Mouse (Mus musculus): Measurements from ENCODE around the gene Lamc1. TPM values are rescaled to one million over a fixed set of nuclear protein-coding genes. Genes with fewer than 3 reads are reported as not detected.
"Not testable (repeated sequence)": the region's sequence is repeated elsewhere in the genome, so short reads cannot be mapped to it uniquely, and the experiment has no call there.

Lamc1 gene
- polyA plus RNA-seq, 1 experiment from 2014 or later = 37.0 TPM

- not testable (repeated sequence) for H3K4me2 ChIP-seq (ENCODE audit: low read depth); H3K27me3 ChIP-seq (ENCODE audit: control insufficient read depth, insufficient read depth, low read length); H3K36me3 ChIP-seq (ENCODE audit: control insufficient read depth, insufficient read depth, low read length); H3K9me3 ChIP-seq (ENCODE audit: control insufficient read depth, low read length); ATAC-seq (ENCODE audit: insufficient read depth, low FRiP score, low TSS enrichment); H3K4me3 ChIP-seq (ENCODE audit: low read depth, low read length); DNase-seq (ENCODE audit: low spot score); H3K27ac ChIP-seq (ENCODE audit: low read depth, low read length); H3K9ac ChIP-seq (ENCODE audit: low read length); H3K4me1 ChIP-seq (ENCODE audit: control insufficient read depth, insufficient read depth, low read length)
- WGBS = 84% methylated on average over 4 of the region's 4 CpGs
Measured at GRCm38 (mm10) chr1:153297774-153298363, 34.7 kb downstream of the Lamc1 start.

DNA sequence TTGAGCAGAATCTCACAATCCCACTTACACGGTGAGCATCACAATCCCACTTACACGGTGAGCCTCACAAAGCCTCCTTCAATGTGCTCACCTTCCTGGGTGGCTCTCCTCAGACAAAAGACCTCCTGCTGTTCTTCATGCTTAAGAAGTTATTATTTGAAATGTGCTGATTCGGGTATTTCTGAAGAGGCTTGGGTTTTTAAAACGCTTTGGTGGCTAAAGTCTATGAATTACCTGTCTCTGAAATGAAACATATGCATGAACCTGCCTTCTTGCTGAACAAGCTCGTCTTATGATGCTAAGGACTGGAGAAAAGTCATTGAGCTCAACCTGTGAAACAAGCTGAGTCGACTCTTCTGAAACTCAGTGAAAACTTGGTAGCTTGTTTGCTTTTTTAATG lies 36.6 kb downstream of the Lamc1 start:
- 81% methylated on average over 6 of the region's 6 CpGs for WGBS
- H3K36me3 ChIP-seq (ENCODE audit: control insufficient read depth, insufficient read depth, low read length) = no peaks in the 10 kb centered on the region
- no peak overlapping the region for H3K4me2 ChIP-seq (ENCODE audit: low read depth)
- ATAC-seq (ENCODE audit: insufficient read depth, low FRiP score, low TSS enrichment) (no peak), DNase-seq (ENCODE audit: low spot score) (no peak)
- H3K27me3 ChIP-seq (ENCODE audit: control insufficient read depth, insufficient read depth, low read length) = no peaks in the 10 kb centered on the region
- H3K4me3 ChIP-seq (ENCODE audit: low read depth, low read length) = no peak overlapping the region
- H3K9ac ChIP-seq (ENCODE audit: low read length) = no peak overlapping the region
- peaks cover 8% of the 10 kb centered on the region; the same call in 1 of the 2 replicates for H3K4me1 ChIP-seq (ENCODE audit: control insufficient read depth, insufficient read depth, low read length)
- no peaks in the 10 kb centered on the region for H3K9me3 ChIP-seq (ENCODE audit: control insufficient read depth, low read length)
- H3K27ac ChIP-seq (ENCODE audit: low read depth, low read length) = no peak overlapping the region

DNA sequence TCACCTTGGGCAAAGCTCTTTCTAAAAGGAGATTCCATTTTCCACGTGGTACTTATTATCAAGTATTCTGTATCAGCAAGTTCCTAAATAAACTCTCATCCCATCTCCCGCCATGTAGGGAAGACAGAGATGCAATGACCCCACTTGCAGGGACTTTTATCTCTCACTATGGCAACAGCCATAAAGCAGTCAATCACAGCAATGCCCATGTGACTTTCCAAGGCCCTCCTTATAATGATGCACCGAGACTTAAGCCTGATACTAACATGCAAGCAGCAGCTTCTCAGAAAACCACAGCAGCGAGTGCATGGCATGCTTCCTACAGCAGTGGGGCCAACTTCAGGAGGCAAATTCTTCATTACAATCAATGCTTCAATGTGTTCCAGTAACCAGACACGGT lies 39.7 kb downstream of the Lamc1 start:
- Histone ChIP-seq H3K4me1 (ENCODE audit: control insufficient read depth, insufficient read depth, low read length) (peaks cover 8% of the 10 kb centered on the region; the same call in 1 of the 2 replicates), H3K27me3 (ENCODE audit: control insufficient read depth, insufficient read depth, low read length) (no peaks in the 10 kb centered on the region), H3K9me3 (ENCODE audit: control insufficient read depth, low read length) (no peaks in the 10 kb centered on the region), H3K36me3 (ENCODE audit: control insufficient read depth, insufficient read depth, low read length) (no peaks in the 10 kb centered on the region), H3K4me3 (ENCODE audit: low read depth, low read length) (no peak overlapping the region), H3K9ac (ENCODE audit: low read length) (no peak overlapping the region), H3K27ac (ENCODE audit: low read depth, low read length) (no peak overlapping the region), H3K4me2 (ENCODE audit: low read depth) (no peak overlapping the region)
- 68% methylated on average over 5 of the region's 5 CpGs for WGBS
- ATAC-seq (ENCODE audit: insufficient read depth, low FRiP score, low TSS enrichment) (no peak), DNase-seq (ENCODE audit: low spot score) (no peak)

DNA sequence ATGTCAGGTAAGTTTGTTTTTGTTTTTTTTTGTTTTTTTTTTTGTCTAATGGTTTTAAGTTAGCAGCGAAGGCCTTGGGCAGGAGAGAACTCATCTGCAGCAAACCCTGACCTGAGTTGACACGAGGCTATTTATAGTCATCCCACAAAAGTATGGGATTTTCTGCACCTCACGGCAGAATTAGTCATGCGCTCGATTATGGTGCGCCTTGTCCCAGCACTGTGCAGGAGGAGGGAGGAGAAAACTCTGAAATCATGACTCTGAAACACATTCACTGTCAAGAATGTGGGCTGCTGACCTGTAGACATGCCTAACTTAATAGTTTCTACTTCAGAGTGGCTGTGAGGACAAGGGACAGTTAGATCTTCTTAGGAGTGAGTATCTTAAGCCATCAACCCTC lies 40.4 kb downstream of the Lamc1 start:
- WGBS = 69% methylated on average over 6 of the region's 6 CpGs
- ATAC-seq (ENCODE audit: insufficient read depth, low FRiP score, low TSS enrichment) = no peak

DNA sequence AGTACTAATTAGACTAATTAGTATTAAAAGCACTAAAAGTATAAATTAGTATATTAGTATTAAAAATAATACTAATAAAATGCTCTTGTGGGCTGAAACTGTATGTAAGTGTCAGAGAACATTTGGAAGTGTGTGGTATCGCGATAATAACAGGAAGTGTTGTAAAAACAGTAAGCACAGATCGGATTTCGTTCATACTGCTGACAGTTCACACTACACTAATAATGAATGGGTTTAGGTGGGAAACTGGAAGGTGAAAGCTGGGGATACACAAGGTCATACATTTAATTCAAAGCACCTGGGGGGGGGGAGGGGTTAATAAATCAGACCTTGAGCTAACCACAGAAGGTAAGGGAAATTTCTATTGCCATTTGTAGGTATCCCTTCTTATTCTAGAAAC lies 41.2 kb downstream of the Lamc1 start:
- Histone ChIP-seq H3K4me3 (ENCODE audit: low read depth, low read length) (no peak overlapping the region), H3K9ac (ENCODE audit: low read length) (no peak overlapping the region), H3K27ac (ENCODE audit: low read depth, low read length) (no peak overlapping the region), H3K4me2 (ENCODE audit: low read depth) (no peak overlapping the region), H3K4me1 (ENCODE audit: control insufficient read depth, insufficient read depth, low read length) (peaks cover 8% of the 10 kb centered on the region; the same call in 1 of the 2 replicates), H3K9me3 (ENCODE audit: control insufficient read depth, low read length) (no peaks in the 10 kb centered on the region), H3K27me3 (ENCODE audit: control insufficient read depth, insufficient read depth, low read length) (no peaks in the 10 kb centered on the region), H3K36me3 (ENCODE audit: control insufficient read depth, insufficient read depth, low read length) (no peaks in the 10 kb centered on the region)
- ATAC-seq (ENCODE audit: insufficient read depth, low FRiP score, low TSS enrichment) = no peak
- DNase-seq (ENCODE audit: low spot score) = no peak
- 68% methylated on average over 4 of the region's 4 CpGs for WGBS

More for the DNA sequence above, 40.4 kb downstream of the Lamc1 start:
- DNase-seq (ENCODE audit: low spot score) = no peak
- Histone ChIP-seq H3K4me2 (ENCODE audit: low read depth) (no peak overlapping the region), H3K9ac (ENCODE audit: low read length) (no peak overlapping the region), H3K4me1 (ENCODE audit: control insufficient read depth, insufficient read depth, low read length) (peaks cover 8% of the 10 kb centered on the region; the same call in 1 of the 2 replicates), H3K27ac (ENCODE audit: low read depth, low read length) (no peak overlapping the region), H3K4me3 (ENCODE audit: low read depth, low read length) (no peak overlapping the region), H3K9me3 (ENCODE audit: control insufficient read depth, low read length) (no peaks in the 10 kb centered on the region), H3K36me3 (ENCODE audit: control insufficient read depth, insufficient read depth, low read length) (no peaks in the 10 kb centered on the region), H3K27me3 (ENCODE audit: control insufficient read depth, insufficient read depth, low read length) (no peaks in the 10 kb centered on the region)

DNA sequence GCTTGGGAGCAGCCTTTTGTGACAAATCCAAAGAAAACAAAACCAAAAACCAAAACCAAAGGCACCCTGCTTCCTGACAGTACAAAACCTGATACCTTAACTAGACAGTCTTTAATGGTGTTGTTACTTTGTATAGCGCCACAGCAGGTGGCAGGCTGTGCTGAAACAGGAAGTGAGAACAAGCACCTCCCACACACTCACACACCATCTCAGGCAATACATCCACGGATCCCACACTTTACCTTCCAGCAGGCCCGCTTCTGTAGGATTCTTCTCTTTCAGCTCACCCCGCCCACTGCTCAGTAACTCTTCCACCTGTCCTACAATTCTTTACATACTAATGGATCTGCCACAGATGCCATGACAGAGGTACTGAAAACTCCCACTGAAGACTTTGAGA lies 44.6 kb downstream of the Lamc1 start:
- Histone ChIP-seq H3K4me1 (ENCODE audit: control insufficient read depth, insufficient read depth, low read length) (peaks cover 6% of the 10 kb centered on the region; the same call in 1 of the 2 replicates), H3K4me3 (ENCODE audit: low read depth, low read length) (no peak overlapping the region), H3K36me3 (ENCODE audit: control insufficient read depth, insufficient read depth, low read length) (no peaks in the 10 kb centered on the region), H3K9me3 (ENCODE audit: control insufficient read depth, low read length) (no peaks in the 10 kb centered on the region), H3K27ac (ENCODE audit: low read depth, low read length) (no peak overlapping the region), H3K4me2 (ENCODE audit: low read depth) (no peak overlapping the region), H3K9ac (ENCODE audit: low read length) (no peak overlapping the region), H3K27me3 (ENCODE audit: control insufficient read depth, insufficient read depth, low read length) (no peaks in the 10 kb centered on the region)
- no peak for ATAC-seq (ENCODE audit: insufficient read depth, low FRiP score, low TSS enrichment)
- no peak for DNase-seq (ENCODE audit: low spot score)
- WGBS = 82% methylated on average over 4 of the region's 4 CpGs

GRCm38 (mm10) chr1:153287443-153287842 lies 45.1 kb downstream of the Lamc1 start:
- Histone ChIP-seq H3K9ac (ENCODE audit: low read length) (no peak overlapping the region), H3K27me3 (ENCODE audit: control insufficient read depth, insufficient read depth, low read length) (no peaks in the 10 kb centered on the region), H3K36me3 (ENCODE audit: control insufficient read depth, insufficient read depth, low read length) (no peaks in the 10 kb centered on the region), H3K4me1 (ENCODE audit: control insufficient read depth, insufficient read depth, low read length) (peaks cover 2% of the 10 kb centered on the region; the same call in 1 of the 2 replicates), H3K9me3 (ENCODE audit: control insufficient read depth, low read length) (no peaks in the 10 kb centered on the region), H3K4me2 (ENCODE audit: low read depth) (no peak overlapping the region), H3K27ac (ENCODE audit: low read depth, low read length) (no peak overlapping the region), H3K4me3 (ENCODE audit: low read depth, low read length) (no peak overlapping the region)
- no peak for ATAC-seq (ENCODE audit: insufficient read depth, low FRiP score, low TSS enrichment)
- no peak for DNase-seq (ENCODE audit: low spot score)
- WGBS = 90% methylated on average over 5 of the region's 5 CpGs

- Histone ChIP-seq H3K4me3 (ENCODE audit: low read depth, low read length) (no peak overlapping the region), H3K36me3 (ENCODE audit: control insufficient read depth, insufficient read depth, low read length) (no peaks in the 10 kb centered on the region), H3K9me3 (ENCODE audit: control insufficient read depth, low read length) (no peaks in the 10 kb centered on the region), H3K4me1 (ENCODE audit: control insufficient read depth, insufficient read depth, low read length) (no peaks in the 10 kb centered on the region), H3K27ac (ENCODE audit: low read depth, low read length) (no peak overlapping the region), H3K27me3 (ENCODE audit: control insufficient read depth, insufficient read depth, low read length) (no peaks in the 10 kb centered on the region), H3K9ac (ENCODE audit: low read length) (no peak overlapping the region), H3K4me2 (ENCODE audit: low read depth) (no peak overlapping the region)
- WGBS = 89% methylated on average over 9 of the region's 9 CpGs
- peak; percentile 3 for DNase-seq (ENCODE audit: low spot score)
- ATAC-seq (ENCODE audit: insufficient read depth, low FRiP score, low TSS enrichment) = no peak
Measured at GRCm38 (mm10) chr1:153286216-153286615, 46.4 kb downstream of the Lamc1 start.

- Histone ChIP-seq H3K27me3 (ENCODE audit: control insufficient read depth, insufficient read depth, low read length) (no peaks in the 10 kb centered on the region), H3K27ac (ENCODE audit: low read depth, low read length) (no peak overlapping the region), H3K4me2 (ENCODE audit: low read depth) (no peak overlapping the region), H3K9ac (ENCODE audit: low read length) (no peak overlapping the region), H3K9me3 (ENCODE audit: control insufficient read depth, low read length) (no peaks in the 10 kb centered on the region), H3K36me3 (ENCODE audit: control insufficient read depth, insufficient read depth, low read length) (no peaks in the 10 kb centered on the region), H3K4me3 (ENCODE audit: low read depth, low read length) (no peak overlapping the region), H3K4me1 (ENCODE audit: control insufficient read depth, insufficient read depth, low read length) (no peaks in the 10 kb centered on the region)
- WGBS = 89% methylated on average over 8 of the region's 8 CpGs
- no peak for ATAC-seq (ENCODE audit: insufficient read depth, low FRiP score, low TSS enrichment)
- no peak for DNase-seq (ENCODE audit: low spot score)
Measured at GRCm38 (mm10) chr1:153285188-153285587, 47.4 kb downstream of the Lamc1 start.
